Mouse (Mus musculus) lung, postnatal 0 days (tissue): ENCODE measurements around the gene Pate2.

Experiments
- CTCF ChIP-seq: IDR thresholded peaks from 2 replicates; pipeline ENCODE4 v1.5.1; 2016; ENCODE audit warnings: antibody characterized with exemption, mild to moderate bottlenecking
- EP300 ChIP-seq: IDR thresholded peaks from 2 replicates; pipeline ENCODE4 v1.6.1; 2016; ENCODE audit warnings: antibody characterized with exemption, mild to moderate bottlenecking, control low read depth

GRCm38 (mm10) chr9:35522241-35522640 is 47.8 kb upstream of the Pate2 start:
- TF ChIP-seq EP300 (no peak), CTCF (no peak)
